Mouse (Mus musculus) heart, embryonic 14.5 days (tissue): Measurements from ENCODE around the gene Vav2. TPM values are rescaled to one million over a fixed set of nuclear protein-coding genes. Genes with fewer than 3 reads are reported as not detected.

Experiments
- ATAC-seq: fragments of 200-750 bp; cut with Nextera tagmentation; 2 replicates; pipeline ENCODE4 v1.8.0; 2017; ENCODE audit warnings: low read depth, moderate TSS enrichment; ENCODE audit not compliant: insufficient number of reproducible peaks, insufficient read depth, low FRiP score
- H3K27ac ChIP-seq, 2 experiments: fragments of 200-500 bp in 1 of 2; fragments of 300-500 bp in 1 of 2; sonication (generic) in 1 of 2; replicated peaks in 1 of 2; 2 replicates each; pipeline ENCODE4 v1.5.1; 2012 to 2014; ENCODE audit warnings: low read depth in 2 of 2, low read length in 2 of 2, control low read depth in 1 of 2, mild to moderate bottlenecking in 1 of 2, mixed read lengths in 1 of 2; ENCODE audit not compliant: control insufficient read depth in 1 of 2, insufficient read depth in 1 of 2
- H3K27me3 ChIP-seq: fragments of 300-500 bp; sonication (generic); 2 replicates; pipeline ENCODE4 v1.6.1; 2014; ENCODE audit warnings: mild to moderate bottlenecking, low read length, control low read depth; ENCODE audit not compliant: control insufficient read depth, insufficient read depth
- H3K36me3 ChIP-seq: fragments of 300-500 bp; sonication (generic); 2 replicates; pipeline ENCODE4 v1.6.1; 2014; ENCODE audit warnings: mild to moderate bottlenecking, control low read depth, low read length, mixed read lengths; ENCODE audit not compliant: control insufficient read depth, insufficient read depth
- H3K4me1 ChIP-seq, 2 experiments: fragments of 200-500 bp in 1 of 2; fragments of 300-500 bp in 1 of 2; sonication (generic) in 1 of 2; 2 replicates each; pipeline ENCODE4 v1.6.1; 2012 to 2014; ENCODE audit warnings: low read length in 2 of 2, control low read depth in 1 of 2, mixed read lengths in 1 of 2; ENCODE audit not compliant: control insufficient read depth in 2 of 2, insufficient read depth in 2 of 2
- H3K4me2 ChIP-seq: fragments of 300-500 bp; sonication (generic); 2 replicates; pipeline ENCODE4 v1.6.1; 2014; ENCODE audit warnings: mild to moderate bottlenecking, low read length
- H3K4me3 ChIP-seq, 2 experiments: fragments of 200-500 bp in 1 of 2; fragments of 300-500 bp in 1 of 2; sonication (generic) in 1 of 2; 2 replicates each; pipeline ENCODE4 v1.5.1; 2012 to 2014; ENCODE audit warnings: low read length in 2 of 2, mild to moderate bottlenecking in 2 of 2, control low read depth in 1 of 2, low read depth in 1 of 2, moderate library complexity in 1 of 2; ENCODE audit not compliant: control insufficient read depth in 1 of 2, insufficient read depth in 1 of 2
- H3K9ac ChIP-seq: fragments of 300-500 bp; sonication (generic); 2 replicates; pipeline ENCODE4 v1.6.1; 2014; ENCODE audit warnings: mild to moderate bottlenecking, low read length
- H3K9me3 ChIP-seq: fragments of 300-500 bp; sonication (generic); 2 replicates; pipeline ENCODE4 v1.6.1; 2016; ENCODE audit warnings: low read length, control low read depth; ENCODE audit not compliant: control insufficient read depth
- WGBS: fragments of 180-500 bp; shearing (Covaris S2); extraction: QIAGEN DNeasy Blood & Tissue Kit; methylation state at CpG from one replicate; pipeline ENCODE4 v1.1.7; 2014; 5-methylcytosine and 5-hydroxymethylcytosine counted together
- polyA plus RNA-seq: library from polyadenylated mRNA; unstranded; fragments of >200 nt; fragmentation: Nextera tagmentation; extraction: Ambion mirVana; gene quantifications from 2 replicates; pipeline ENCODE4 v1.2.1, GENCODE M21; 2014

The Vav2 gene
- polyA plus RNA-seq, 1 experiment from 2014 or later, result 4.1 TPM

DNA sequence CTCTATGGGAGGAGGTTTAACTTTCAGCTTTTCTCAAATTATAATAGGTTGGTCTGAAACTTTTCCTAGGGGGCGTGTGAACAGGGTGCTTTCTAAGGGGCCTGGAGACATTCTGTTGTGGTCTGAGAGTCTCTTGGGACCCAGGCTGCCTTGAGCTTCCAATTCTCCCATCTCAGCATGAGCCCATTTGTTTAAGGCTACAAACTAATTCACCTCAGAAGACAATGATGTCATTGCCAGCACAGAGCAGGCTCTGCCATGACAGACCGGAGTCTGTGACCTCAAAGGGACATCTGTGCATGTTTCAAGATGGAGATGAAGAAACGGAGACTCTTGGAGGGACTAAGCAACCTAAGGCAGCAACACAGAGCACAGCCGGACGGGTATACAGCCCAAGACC, 112.6 kb downstream of the Vav2 start:
- 92% methylated on average over 5 of the region's 5 CpGs for WGBS

DNA sequence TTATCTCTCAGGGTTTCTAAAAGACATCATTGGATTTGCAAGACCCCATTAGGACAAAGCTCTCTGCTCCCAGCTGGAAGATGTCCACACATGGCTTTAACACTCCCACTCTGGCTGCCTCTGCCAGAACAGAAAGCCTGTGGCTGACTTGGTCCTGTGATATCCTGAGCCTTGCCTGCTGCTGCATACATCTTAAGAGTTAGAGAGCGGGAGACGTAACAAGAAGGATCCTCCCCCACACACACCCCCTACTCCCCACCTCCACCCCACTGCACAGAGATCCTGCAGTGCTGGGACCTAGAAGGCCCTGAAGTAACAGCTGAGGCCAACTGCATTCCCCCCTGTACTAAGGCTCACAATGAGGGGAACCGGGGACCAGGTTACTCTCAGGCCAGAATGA, 114.3 kb downstream of the Vav2 start:
- H3K36me3 ChIP-seq, result no peaks in the 10 kb centered on the region
- H3K27ac ChIP-seq, result no peak overlapping the region
- no peak overlapping the region for H3K4me2 ChIP-seq
- peaks cover 0 to 2% of the 10 kb centered on the region in 2 experiments; a peak in 1 of 4 replicates for H3K4me1 ChIP-seq
- no peak overlapping the region for H3K4me3 ChIP-seq
- H3K27me3 ChIP-seq, result no peaks in the 10 kb centered on the region
- 71% methylated on average over 3 of the region's 3 CpGs for WGBS
- no peak overlapping the region for H3K9ac ChIP-seq
- peaks cover 3% of the 10 kb centered on the region; the same call in 1 of the 2 replicates for H3K9me3 ChIP-seq
- ATAC-seq, result no peak

More for the DNA sequence above, 112.6 kb downstream of the Vav2 start:
- Histone ChIP-seq H3K4me2 (no peak overlapping the region), H3K27me3 (no peaks in the 10 kb centered on the region), H3K9ac (no peak overlapping the region), H3K27ac (no peak overlapping the region), H3K36me3 (no peaks in the 10 kb centered on the region), H3K4me3 (no peak overlapping the region), H3K4me1 (peaks cover 0 to 2% of the 10 kb centered on the region in 2 experiments; a peak in 1 of 4 replicates), H3K9me3 (no peaks in the 10 kb centered on the region)
- no peak for ATAC-seq

DNA sequence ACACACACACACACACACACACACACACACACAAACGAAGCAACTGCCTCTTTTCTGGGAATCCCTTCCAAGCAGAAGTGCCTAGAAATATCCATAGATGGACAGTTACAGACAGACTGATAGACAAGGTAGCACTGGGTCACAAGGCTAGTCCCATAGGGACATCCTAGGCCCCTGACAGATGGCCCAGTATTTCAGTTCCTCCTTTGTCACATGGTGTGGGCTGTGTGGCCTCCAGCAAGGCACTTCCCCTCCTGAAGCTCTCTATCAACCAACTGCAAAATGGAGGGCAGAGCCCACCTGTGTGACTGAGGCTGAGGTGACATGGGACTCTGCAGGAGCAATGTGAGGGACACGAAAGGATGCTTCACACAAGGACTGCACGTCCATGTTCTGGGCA, 115.2 kb downstream of the Vav2 start:
- Histone ChIP-seq H3K27ac (no peak overlapping the region), H3K9me3 (peaks cover 3% of the 10 kb centered on the region; the same call in 1 of the 2 replicates), H3K4me3 (no peak overlapping the region), H3K27me3 (no peaks in the 10 kb centered on the region), H3K4me2 (no peak overlapping the region), H3K9ac (no peak overlapping the region), H3K4me1 (peaks cover 0 to 2% of the 10 kb centered on the region in 2 experiments; a peak in 1 of 4 replicates), H3K36me3 (no peaks in the 10 kb centered on the region)
- ATAC-seq, result no peak
- 82% methylated on average over 3 of the region's 3 CpGs for WGBS

DNA sequence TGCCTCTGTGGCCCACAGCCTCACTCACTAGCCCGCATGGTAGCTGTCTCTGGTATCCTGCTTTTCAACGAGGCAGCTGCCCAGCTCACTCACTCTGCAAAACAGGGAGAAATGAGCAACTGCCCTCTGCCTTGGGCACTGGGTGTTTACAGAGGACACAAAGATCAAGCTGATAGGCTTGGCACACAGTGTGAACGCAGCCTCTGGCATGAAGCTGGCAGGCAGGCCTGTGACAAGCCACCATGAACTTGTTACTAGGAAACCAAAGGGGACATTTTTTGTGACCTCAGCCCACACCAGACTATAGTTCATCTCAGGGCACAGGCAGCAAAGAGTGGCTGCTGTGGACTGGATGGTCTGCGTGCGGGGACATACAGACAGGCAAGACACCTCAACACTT, 115.9 kb downstream of the Vav2 start:
- Histone ChIP-seq H3K4me3 (no peak overlapping the region), H3K27me3 (no peaks in the 10 kb centered on the region), H3K27ac (no peak overlapping the region), H3K36me3 (no peaks in the 10 kb centered on the region), H3K4me2 (no peak overlapping the region), H3K9ac (no peak overlapping the region), H3K4me1 (0 out of 4 replicates have a peak, but pooled peaks cover 0 to 2% of the 10 kb centered on the region in 2 experiments), H3K9me3 (peaks cover 3% of the 10 kb centered on the region; the same call in 1 of the 2 replicates)
- 86% methylated on average over 5 of the region's 5 CpGs for WGBS
- ATAC-seq, result no peak

DNA sequence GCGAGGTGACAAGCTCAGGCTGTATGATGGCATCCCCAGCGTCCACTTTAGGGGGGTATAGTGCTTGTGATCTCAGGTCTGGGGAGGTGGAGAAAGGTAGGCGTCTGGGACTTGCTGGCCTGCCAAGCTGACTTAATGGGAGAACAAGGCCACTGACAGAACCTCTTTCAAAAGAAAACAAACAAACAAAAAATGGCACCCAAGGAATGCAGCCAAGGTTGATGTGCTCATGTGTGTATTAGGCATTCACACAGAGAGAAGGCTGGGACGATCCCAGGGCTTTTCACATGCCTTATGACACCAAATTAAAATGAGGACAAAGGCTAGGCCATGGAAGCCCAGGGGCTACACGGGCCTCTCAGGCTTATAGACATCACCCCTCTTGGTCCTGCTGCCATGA, 116.6 kb downstream of the Vav2 start:
- Histone ChIP-seq H3K9ac (no peak overlapping the region), H3K4me3 (no peak overlapping the region), H3K27me3 (no peaks in the 10 kb centered on the region), H3K9me3 (peaks cover 3% of the 10 kb centered on the region; the same call in 1 of the 2 replicates), H3K36me3 (no peaks in the 10 kb centered on the region), H3K27ac (no peak overlapping the region), H3K4me1 (0 out of 4 replicates have a peak, but pooled peaks cover 0 to 2% of the 10 kb centered on the region in 2 experiments), H3K4me2 (no peak overlapping the region)
- 84% methylated on average over 5 of the region's 5 CpGs for WGBS
- ATAC-seq, result no peak

DNA sequence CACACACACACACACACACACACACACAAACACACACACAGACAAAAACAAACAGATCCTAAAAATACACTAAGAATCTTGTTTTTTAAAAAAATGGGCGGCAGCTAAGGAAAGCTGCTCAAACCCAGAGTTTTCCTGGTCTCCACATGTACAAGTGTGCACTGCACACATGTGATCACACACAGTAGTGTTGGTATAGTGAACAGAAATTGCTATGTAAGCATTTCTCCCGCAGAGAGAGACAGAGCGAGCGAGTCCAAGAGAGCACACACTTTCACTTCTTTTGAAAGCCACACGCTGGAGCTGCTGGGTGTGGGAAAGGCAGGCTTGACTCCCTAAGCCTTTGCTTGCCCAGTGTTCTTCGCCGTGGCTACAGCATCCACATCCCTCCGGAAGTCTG, 120.2 kb downstream of the Vav2 start:
- Histone ChIP-seq H3K4me2 (no peak overlapping the region), H3K4me3 (no peak overlapping the region), H3K27me3 (no peaks in the 10 kb centered on the region), H3K9ac (no peak overlapping the region), H3K4me1 (peaks cover 3 to 9% of the 10 kb centered on the region in 2 experiments; a peak in 3 of 4 replicates), H3K27ac (no peak overlapping the region), H3K9me3 (peaks cover 3% of the 10 kb centered on the region; the same call in 1 of the 2 replicates), H3K36me3 (no peaks in the 10 kb centered on the region)
- WGBS, result 85% methylated on average over 8 of the region's 8 CpGs
- no peak for ATAC-seq

DNA sequence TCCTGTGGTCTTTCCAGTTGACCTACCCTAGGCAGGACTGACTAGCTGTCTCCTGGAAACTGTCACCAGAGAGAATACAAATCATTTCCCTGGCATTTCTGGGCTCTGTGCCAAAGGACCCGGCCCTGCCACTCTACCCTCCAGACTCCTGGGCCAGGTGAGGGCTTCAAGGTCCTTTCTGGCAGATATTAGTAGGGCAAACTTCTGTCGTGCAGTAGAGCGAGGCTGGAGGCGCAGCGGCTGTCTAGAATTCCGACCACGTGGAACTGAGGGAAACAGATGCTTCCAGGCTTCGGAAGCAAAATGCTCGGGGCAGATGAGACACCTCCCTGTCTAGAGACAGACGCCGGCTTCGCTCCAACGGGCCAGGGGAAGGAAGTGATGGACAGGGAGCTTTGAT, 122.1 kb downstream of the Vav2 start:
- H3K9ac ChIP-seq, result no peak overlapping the region
- no peaks in the 10 kb centered on the region for H3K36me3 ChIP-seq
- no peak overlapping the region for H3K4me3 ChIP-seq
- no peak overlapping the region for H3K4me2 ChIP-seq
- H3K9me3 ChIP-seq, result peaks cover 3% of the 10 kb centered on the region; the same call in 1 of the 2 replicates
- H3K27ac ChIP-seq, result no peak overlapping the region
- H3K27me3 ChIP-seq, result no peaks in the 10 kb centered on the region
- ATAC-seq, result no peak
- 50% methylated on average over 13 of the region's 13 CpGs for WGBS
- peaks cover 3 to 8% of the 10 kb centered on the region in 2 experiments; a peak in 3 of 4 replicates for H3K4me1 ChIP-seq

DNA sequence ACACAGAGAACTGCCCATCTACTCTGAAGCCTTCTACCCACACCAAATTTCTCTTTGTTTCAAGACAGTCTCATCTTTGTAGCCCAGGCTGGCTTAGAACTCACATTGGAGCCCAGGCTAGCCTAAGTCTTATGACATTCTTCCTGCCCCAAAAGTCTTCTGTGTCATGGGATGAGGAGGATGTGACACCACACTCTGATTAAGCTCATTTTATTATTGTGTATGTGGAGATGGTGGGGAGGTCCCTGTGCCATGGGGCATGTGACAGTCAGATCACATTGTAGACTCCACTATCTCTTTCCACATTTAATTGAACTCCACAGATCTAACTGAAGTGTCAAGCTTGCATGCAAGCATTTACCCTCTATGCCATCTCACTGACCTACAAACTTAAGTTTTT, 122.8 kb downstream of the Vav2 start:
- no peaks in the 10 kb centered on the region for H3K36me3 ChIP-seq
- no peak overlapping the region for H3K9ac ChIP-seq
- peaks cover 3 to 8% of the 10 kb centered on the region in 2 experiments; a peak in 3 of 4 replicates for H3K4me1 ChIP-seq
- H3K9me3 ChIP-seq, result peaks cover 3% of the 10 kb centered on the region; the same call in 1 of the 2 replicates
- H3K4me3 ChIP-seq, result no peak overlapping the region
- no peak overlapping the region for H3K4me2 ChIP-seq
- no peak for ATAC-seq
- H3K27me3 ChIP-seq, result no peaks in the 10 kb centered on the region
- H3K27ac ChIP-seq, result no peak overlapping the region
